Mouse (Mus musculus): ENCODE results near the gene Cacna1d.

DNA sequence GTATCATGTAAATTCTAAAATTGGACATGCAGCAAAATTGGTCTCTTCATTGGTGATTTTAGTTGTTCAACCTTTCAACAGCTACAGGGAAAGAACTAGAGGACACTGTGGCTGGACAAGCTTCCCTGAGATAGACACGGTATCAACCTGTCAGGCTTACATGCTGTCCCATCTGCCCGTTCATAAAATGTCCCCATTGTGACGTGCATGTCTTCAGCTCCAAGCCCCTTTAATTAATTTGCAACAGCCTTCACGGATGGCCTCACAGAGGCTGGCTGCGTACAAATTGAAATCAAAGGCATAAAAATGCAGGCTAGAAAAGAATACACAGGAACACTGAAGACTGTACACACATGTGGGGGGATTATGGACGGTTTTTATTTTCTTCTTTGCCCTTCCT is 185.0 kb downstream of the Cacna1d start:
- TF ChIP-seq POLR2A (IDR thresholded peaks at IDR 0.05; ENCODE audit: borderline replicate concordance, low read depth, low read length) (no peak), CTCF (IDR thresholded peaks at IDR 0.05; ENCODE audit: low read depth, low read length) (no peak)
